Mouse (Mus musculus): ENCODE results near the gene Fbxo39.

Fbxo39 gene

GRCm38 (mm10) chr11:72314151-72314895 lies at the start of gene Fbxo39:
Fbxo39 (plus strand) TSS chr11:72314444.
- no peak for DNase-seq (ENCODE audit: low read depth, low spot score)

GRCm38 (mm10) chr11:72265483-72265882 lies 48.8 kb upstream of the Fbxo39 start:
- DNase-seq (ENCODE audit: low read depth, low spot score), result no peak

- DNase-seq (ENCODE audit: low read depth, low spot score), result no peak
Observed at GRCm38 (mm10) chr11:72266207-72266959, 47.9 kb upstream of the Fbxo39 start.

GRCm38 (mm10) chr11:72266960-72267560 lies 47.2 kb upstream of the Fbxo39 start, which contains the start of gene Slc13a5:
Slc13a5 (minus strand) TSS chr11:72267222.
- DNase-seq (ENCODE audit: low read depth, low spot score), result no peak

GRCm38 (mm10) chr11:72271761-72272160 lies 42.5 kb upstream of the Fbxo39 start:
- DNase-seq (ENCODE audit: low read depth, low spot score), result no peak

GRCm38 (mm10) chr11:72273341-72273740 lies 40.9 kb upstream of the Fbxo39 start:
- DNase-seq (ENCODE audit: low read depth, low spot score), result no peak

- no peak for DNase-seq (ENCODE audit: low read depth, low spot score)
Observed at GRCm38 (mm10) chr11:72281143-72281851, 32.9 kb upstream of the Fbxo39 start.

- no peak for DNase-seq (ENCODE audit: low read depth, low spot score)
Observed at GRCm38 (mm10) chr11:72281852-72282400, 32.3 kb upstream of the Fbxo39 start.

- DNase-seq (ENCODE audit: low read depth, low spot score), result no peak
Observed at GRCm38 (mm10) chr11:72283486-72284224, 30.6 kb upstream of the Fbxo39 start.

GRCm38 (mm10) chr11:72284532-72285182 lies 29.6 kb upstream of the Fbxo39 start:
- no peak for DNase-seq (ENCODE audit: low read depth, low spot score)

- no peak for DNase-seq (ENCODE audit: low read depth, low spot score)
Observed at GRCm38 (mm10) chr11:72285971-72286480, 28.2 kb upstream of the Fbxo39 start.

- no peak for DNase-seq (ENCODE audit: low read depth, low spot score)
Observed at GRCm38 (mm10) chr11:72286651-72287050, 27.6 kb upstream of the Fbxo39 start.

- no peak for DNase-seq (ENCODE audit: low read depth, low spot score)
Observed at GRCm38 (mm10) chr11:72287126-72287525, 27.1 kb upstream of the Fbxo39 start.

GRCm38 (mm10) chr11:72287543-72287942 lies 26.7 kb upstream of the Fbxo39 start:
- DNase-seq (ENCODE audit: low read depth, low spot score), result no peak

GRCm38 (mm10) chr11:72293116-72293515 lies 21.1 kb upstream of the Fbxo39 start:
- no peak for DNase-seq (ENCODE audit: low read depth, low spot score)

GRCm38 (mm10) chr11:72301334-72301733 lies 12.9 kb upstream of the Fbxo39 start, which contains the start of gene Xaf1:
Xaf1 (plus strand) TSS chr11:72301629.
- no peak for DNase-seq (ENCODE audit: low read depth, low spot score)

GRCm38 (mm10) chr11:72302230-72302629 lies 12.0 kb upstream of the Fbxo39 start:
- no peak for DNase-seq (ENCODE audit: low read depth, low spot score)

- no peak for DNase-seq (ENCODE audit: low read depth, low spot score)
Observed at GRCm38 (mm10) chr11:72307461-72307860, 6.8 kb upstream of the Fbxo39 start.

GRCm38 (mm10) chr11:72308982-72309381 lies 5.3 kb upstream of the Fbxo39 start:
- DNase-seq (ENCODE audit: low read depth, low spot score), result no peak

GRCm38 (mm10) chr11:72310491-72310890 lies 3.8 kb upstream of the Fbxo39 start:
- no peak for DNase-seq (ENCODE audit: low read depth, low spot score)
